Mouse (Mus musculus) neural tube, embryonic 14.5 days (tissue): ENCODE measurements at regions not wholly inside any gene's neighbourhood (a gene's known extent, or its start where the extent isn't known, plus 50 kb on each side); places are given as distances from the start of the nearest gene placed in this dataset. TPM values are rescaled to one million over a fixed set of nuclear protein-coding genes. Genes with fewer than 3 reads are reported as not detected.
A peak's percentile ranks its signal among the peaks of the same experiment; 100 is the strongest.
"Not testable (repeated sequence)": the region's sequence is repeated elsewhere in the genome, so short reads cannot be mapped to it uniquely, and the experiment has no call there.

ENCODE experiments used
- ATAC-seq: fragments of 200-750 bp; cut with Nextera tagmentation; 2 replicates; pipeline ENCODE4 v1.8.0; 2017; ENCODE audit warnings: low read depth, mild to moderate bottlenecking, moderate TSS enrichment, moderate library complexity
- H3K27ac ChIP-seq: fragments of 300-500 bp; sonication (generic); 2 replicates; pipeline ENCODE4 v1.5.1; 2014; ENCODE audit warnings: low read depth, mild to moderate bottlenecking, control low read depth, low read length, moderate library complexity, mixed read lengths
- H3K27me3 ChIP-seq: fragments of 300-500 bp; sonication (generic); 2 replicates; pipeline ENCODE4 v1.6.1; 2014; ENCODE audit warnings: low read length; ENCODE audit not compliant: control insufficient read depth, insufficient read depth
- H3K36me3 ChIP-seq: fragments of 300-500 bp; sonication (generic); 2 replicates; pipeline ENCODE4 v1.6.1; 2014; ENCODE audit warnings: low read length, mixed read lengths; ENCODE audit not compliant: control insufficient read depth, insufficient read depth
- H3K4me1 ChIP-seq: fragments of 300-500 bp; sonication (generic); 2 replicates; pipeline ENCODE4 v1.6.1; 2014; ENCODE audit warnings: low read length; ENCODE audit not compliant: control insufficient read depth, insufficient read depth
- H3K4me2 ChIP-seq: fragments of 300-500 bp; sonication (generic); 2 replicates; pipeline ENCODE4 v1.6.1; 2014; ENCODE audit warnings: mild to moderate bottlenecking, low read depth, low read length, control low read depth
- H3K4me3 ChIP-seq: fragments of 300-500 bp; sonication (generic); 2 replicates; pipeline ENCODE4 v1.5.1; 2014; ENCODE audit warnings: low read depth, low read length, control low read depth, mixed read lengths
- H3K9ac ChIP-seq: fragments of 300-500 bp; sonication (generic); replicated peaks from 2 replicates; pipeline ENCODE4 v1.6.1; 2014; ENCODE audit warnings: low read depth, mild to moderate bottlenecking, control low read depth, low read length, mixed read lengths
- H3K9me3 ChIP-seq: fragments of 300-500 bp; sonication (generic); 2 replicates; pipeline ENCODE4 v1.6.1; 2016; ENCODE audit warnings: low read length; ENCODE audit not compliant: control insufficient read depth
- WGBS: fragments of 180-500 bp; shearing (Covaris S2); extraction: QIAGEN DNeasy Blood & Tissue Kit; methylation state at CpG from one replicate; pipeline ENCODE4 v1.1.7; 2014; 5-methylcytosine and 5-hydroxymethylcytosine counted together
- microRNA-seq: library from miRNA; unstranded; fragments of <30 nt; microRNA quantifications from one replicate; pipeline ENCODE4, GENCODE M21; 2016

- 85% methylated on average over 3 of the region's 3 CpGs for WGBS
Observed at GRCm38 (mm10) chr1:164998621-164999020, 63.3 kb upstream of the Xcl1 start.

DNA sequence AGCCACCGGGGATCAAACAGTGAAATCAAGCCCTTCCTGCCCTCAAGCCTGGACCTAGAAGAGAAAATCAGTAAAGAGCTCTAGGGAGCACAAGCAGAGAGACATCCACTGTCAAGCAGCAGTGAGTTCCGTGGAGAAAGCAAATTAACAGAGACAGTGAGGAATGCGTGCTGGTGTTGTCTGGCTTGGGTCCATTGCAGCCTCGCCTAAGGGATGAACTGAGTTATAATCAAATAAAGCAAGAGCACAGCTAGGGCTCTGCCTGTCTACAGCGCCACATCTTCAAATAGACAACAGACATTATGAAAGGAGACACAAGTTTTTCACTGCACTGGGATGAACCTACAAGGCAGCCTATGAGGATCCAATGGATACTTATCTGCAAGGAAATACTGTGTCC is 62.3 kb upstream of the Xcl1 start:
- H3K27ac ChIP-seq: no peak overlapping the region
- WGBS: 57% methylated on average over 5 of the region's 5 CpGs

More at GRCm38 (mm10) chr1:164998621-164999020, 63.3 kb upstream of the Xcl1 start:
- Histone ChIP-seq H3K9me3 (no peaks in the 10 kb centered on the region), H3K27ac (no peak overlapping the region), H3K27me3 (no peaks in the 10 kb centered on the region), H3K36me3 (no peaks in the 10 kb centered on the region), H3K4me2 (no peak overlapping the region), H3K4me3 (no peak overlapping the region), H3K4me1 (no peaks in the 10 kb centered on the region; the same call in 1 of the 2 replicates), H3K9ac (no peak overlapping the region)
- no peak for ATAC-seq

GRCm38 (mm10) chr1:164994247-164994660 is 58.9 kb upstream of the Xcl1 start:
- H3K4me3 ChIP-seq: no peak overlapping the region

More for the DNA sequence above, 62.3 kb upstream of the Xcl1 start:
- Histone ChIP-seq H3K27me3 (no peaks in the 10 kb centered on the region), H3K9me3 (no peaks in the 10 kb centered on the region), H3K4me1 (no peaks in the 10 kb centered on the region; the same call in 1 of the 2 replicates), H3K4me2 (no peak overlapping the region), H3K4me3 (no peak overlapping the region), H3K9ac (no peak overlapping the region), H3K36me3 (no peaks in the 10 kb centered on the region)
- no peak for ATAC-seq

GRCm38 (mm10) chr1:164993175-164993875 is 58.0 kb upstream of the Xcl1 start:
- not testable (repeated sequence) for H3K27ac ChIP-seq, H3K36me3 ChIP-seq, H3K9me3 ChIP-seq, H3K9ac ChIP-seq, H3K4me2 ChIP-seq, H3K27me3 ChIP-seq, ATAC-seq, H3K4me3 ChIP-seq, H3K4me1 ChIP-seq

More at GRCm38 (mm10) chr1:164994247-164994660, 58.9 kb upstream of the Xcl1 start:
- Histone ChIP-seq H3K4me2 (no peak overlapping the region), H3K36me3 (no peaks in the 10 kb centered on the region), H3K27ac (no peak overlapping the region), H3K27me3 (no peaks in the 10 kb centered on the region), H3K9ac (no peak overlapping the region), H3K4me1 (no peaks in the 10 kb centered on the region), H3K9me3 (no peaks in the 10 kb centered on the region)
- ATAC-seq: no peak
- WGBS: 13% methylated on average over 6 of the region's 6 CpGs

GRCm38 (mm10) chr1:164988982-164989381 is 53.7 kb upstream of the Xcl1 start:
- no peak overlapping the region for H3K27ac ChIP-seq
- no peak overlapping the region for H3K4me2 ChIP-seq
- H3K4me1 ChIP-seq: no peaks in the 10 kb centered on the region; the same call in 1 of the 2 replicates
- no peak overlapping the region for H3K9ac ChIP-seq
- ATAC-seq: no peak
- no peaks in the 10 kb centered on the region for H3K27me3 ChIP-seq
- no peak overlapping the region for H3K4me3 ChIP-seq
- no peaks in the 10 kb centered on the region for H3K36me3 ChIP-seq
- H3K9me3 ChIP-seq: no peaks in the 10 kb centered on the region
- 88% methylated on average over 1 of the region's 1 CpGs for WGBS

DNA sequence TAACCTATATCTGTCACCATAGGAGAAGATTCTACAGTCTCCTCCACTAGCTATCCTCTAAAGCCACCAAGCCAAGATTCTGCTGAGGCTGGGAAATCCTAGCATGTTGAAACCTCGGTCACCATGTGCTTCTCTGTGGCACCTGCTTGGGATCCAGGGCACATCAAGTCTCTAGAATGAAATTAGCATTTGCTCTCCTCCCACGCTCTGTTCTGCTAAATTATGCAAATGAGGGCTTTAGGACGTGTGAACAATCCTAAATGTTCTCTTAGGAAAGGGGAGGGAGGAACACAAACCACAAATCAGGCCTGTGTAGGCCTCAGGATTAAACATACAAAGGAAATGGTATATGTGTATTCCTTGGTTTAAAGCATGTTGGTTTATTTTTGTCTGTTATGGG is 52.9 kb upstream of the Xcl1 start:
- Histone ChIP-seq H3K27ac (no peak overlapping the region), H3K4me1 (no peaks in the 10 kb centered on the region; the same call in 1 of the 2 replicates)
- 24% methylated on average over 3 of the region's 3 CpGs for WGBS

GRCm38 (mm10) chr1:164985521-164985920 is 50.2 kb upstream of the Xcl1 start:
- WGBS: 95% methylated on average over 21 of the region's 21 CpGs

More for the DNA sequence above, 52.9 kb upstream of the Xcl1 start:
- Histone ChIP-seq H3K9ac (no peak overlapping the region), H3K36me3 (no peaks in the 10 kb centered on the region), H3K4me3 (no peak overlapping the region), H3K9me3 (no peaks in the 10 kb centered on the region), H3K4me2 (no peak overlapping the region), H3K27me3 (no peaks in the 10 kb centered on the region)
- peak; percentile 63; the same call in 1 of the 2 replicates for ATAC-seq

More at GRCm38 (mm10) chr1:164985521-164985920, 50.2 kb upstream of the Xcl1 start:
- H3K4me1 ChIP-seq, ATAC-seq, H3K27ac ChIP-seq, H3K4me2 ChIP-seq, H3K4me3 ChIP-seq, H3K9ac ChIP-seq, H3K36me3 ChIP-seq, H3K27me3 ChIP-seq, H3K9me3 ChIP-seq: not testable (repeated sequence)

Small RNAs in the stretch of these regions (microRNA-seq; reads per million reads assigned to microRNA genes)
- not detected for gene Gm26042
